Mouse (Mus musculus) olfactory bulb, adult 2 months (tissue): ENCODE measurements around the gene Fntb. TPM values are rescaled to one million over a fixed set of nuclear protein-coding genes. Genes with fewer than 3 reads are reported as not detected.

ENCODE experiments used
- H3K27ac ChIP-seq: fragments of 200-500 bp; 2 replicates; pipeline ENCODE4 v1.5.1; 2012; ENCODE audit warnings: low read depth, low read length; ENCODE audit not compliant: insufficient read depth
- H3K4me1 ChIP-seq: fragments of 200-500 bp; 2 replicates; pipeline ENCODE4 v1.6.1; 2012; ENCODE audit warnings: low read length; ENCODE audit not compliant: control insufficient read depth, insufficient read depth
- H3K4me3 ChIP-seq: fragments of 200-500 bp; 2 replicates; pipeline ENCODE4 v1.5.1; 2012; ENCODE audit warnings: mild to moderate bottlenecking, low read depth, low read length, moderate library complexity; ENCODE audit not compliant: insufficient read depth
- CTCF ChIP-seq: fragments of 200-500 bp; IDR thresholded peaks from 2 replicates; pipeline ENCODE4 v1.5.1; 2012; ENCODE audit warnings: low read depth, mild to moderate bottlenecking, low read length, moderate library complexity; ENCODE audit not compliant: insufficient read depth
- POLR2A ChIP-seq: fragments of 200-500 bp; IDR thresholded peaks from 2 replicates; pipeline ENCODE4 v1.6.1; 2012; ENCODE audit warnings: mild to moderate bottlenecking, low read depth, low read length, moderate library complexity; ENCODE audit not compliant: insufficient read depth
- WGBS: fragments of 180-500 bp; shearing (Covaris S2); methylation state at CpG from one replicate; pipeline ENCODE4 v1.1.7; 2018; 5-methylcytosine and 5-hydroxymethylcytosine counted together
- polyA plus RNA-seq: library from polyadenylated mRNA; stranded (reverse); fragments of >200 nt; gene quantifications from 2 replicates; pipeline ENCODE4 v1.2.4, GENCODE M21; 2012; ENCODE audit warnings: low replicate concordance; ENCODE audit not compliant: missing spikeins, insufficient read depth, insufficient read length

The Fntb gene
- polyA plus RNA-seq, 1 experiment = not detected

- H3K4me3 ChIP-seq = no peak overlapping the region
- H3K4me1 ChIP-seq = peaks cover 3% of the 10 kb centered on the region
- 96% methylated on average over 8 of the region's 8 CpGs for WGBS
- TF ChIP-seq POLR2A (no peak), CTCF (no peak)
- H3K27ac ChIP-seq = no peak overlapping the region
Measured at GRCm38 (mm10) chr12:76923118-76923517, 157.7 kb downstream of the Fntb start.

- no peak overlapping the region for H3K27ac ChIP-seq
- WGBS = 92% methylated on average over 10 of the region's 10 CpGs
- TF ChIP-seq POLR2A (no peak), CTCF (no peak)
Measured at GRCm38 (mm10) chr12:76924904-76925604, 159.7 kb downstream of the Fntb start.

GRCm38 (mm10) chr12:76926338-76926945 is 161.1 kb downstream of the Fntb start:
- no peak for TF ChIP-seq CTCF
- no peak for TF ChIP-seq POLR2A
- H3K4me1 ChIP-seq = peaks cover 3% of the 10 kb centered on the region
- no peak overlapping the region for H3K27ac ChIP-seq
- WGBS = 77% methylated on average over 10 of the region's 10 CpGs
- no peak overlapping the region for H3K4me3 ChIP-seq

More at GRCm38 (mm10) chr12:76924904-76925604, 159.7 kb downstream of the Fntb start:
- no peak overlapping the region for H3K4me3 ChIP-seq
- peaks cover 3% of the 10 kb centered on the region for H3K4me1 ChIP-seq

- peaks cover 3% of the 10 kb centered on the region for H3K4me1 ChIP-seq
- no peak for TF ChIP-seq CTCF
- no peak for TF ChIP-seq POLR2A
- H3K27ac ChIP-seq = no peak overlapping the region
- no peak overlapping the region for H3K4me3 ChIP-seq
- 91% methylated on average over 3 of the region's 3 CpGs for WGBS
Measured at GRCm38 (mm10) chr12:76927012-76927411, 161.6 kb downstream of the Fntb start.

GRCm38 (mm10) chr12:76927539-76927938 is 162.2 kb downstream of the Fntb start:
- no peak overlapping the region for H3K4me3 ChIP-seq
- H3K27ac ChIP-seq = no peak overlapping the region
- peaks cover 3% of the 10 kb centered on the region for H3K4me1 ChIP-seq
- 51% methylated on average over 10 of the region's 10 CpGs for WGBS
- TF ChIP-seq CTCF (no peak), POLR2A (no peak)

- H3K4me1 ChIP-seq = peaks cover 3% of the 10 kb centered on the region
- no peak overlapping the region for H3K27ac ChIP-seq
- no peak for TF ChIP-seq CTCF
- no peak for TF ChIP-seq POLR2A
- no peak overlapping the region for H3K4me3 ChIP-seq
- 74% methylated on average over 6 of the region's 6 CpGs for WGBS
Measured at GRCm38 (mm10) chr12:76930177-76930576, 164.8 kb downstream of the Fntb start.

- no peak for TF ChIP-seq POLR2A
- no peak for TF ChIP-seq CTCF
- Histone ChIP-seq H3K4me3 (no peak overlapping the region), H3K4me1 (peaks cover 3% of the 10 kb centered on the region), H3K27ac (no peak overlapping the region)
- WGBS = 84% methylated on average over 14 of the region's 14 CpGs
Measured at GRCm38 (mm10) chr12:76931739-76932687, 166.6 kb downstream of the Fntb start.

GRCm38 (mm10) chr12:76932688-76933060 is 167.3 kb downstream of the Fntb start:
- Histone ChIP-seq H3K27ac (no peak overlapping the region), H3K4me3 (no peak overlapping the region), H3K4me1 (no peaks in the 10 kb centered on the region)
- WGBS = 70% methylated on average over 6 of the region's 6 CpGs
- TF ChIP-seq CTCF (no peak), POLR2A (no peak)
